Mouse (Mus musculus) kidney, embryonic 16.5 days (tissue): ENCODE results near the gene Ntm. TPM values are rescaled to one million over a fixed set of nuclear protein-coding genes. Genes with fewer than 3 reads are reported as not detected.

ENCODE experiments used
- ATAC-seq: fragments of 200-750 bp; cut with Nextera tagmentation; 2 replicates; pipeline ENCODE4 v1.8.0; 2017; ENCODE audit warnings: moderate TSS enrichment; ENCODE audit not compliant: low FRiP score, low TSS enrichment
- H3K27ac ChIP-seq: fragments of 300-500 bp; sonication (generic); 2 replicates; pipeline ENCODE4 v1.5.1; 2014; ENCODE audit warnings: low read length
- H3K27me3 ChIP-seq: fragments of 300-500 bp; sonication (generic); 2 replicates; pipeline ENCODE4 v1.6.1; 2014; ENCODE audit warnings: low read length, control low read depth, mixed read lengths; ENCODE audit not compliant: insufficient read depth
- H3K36me3 ChIP-seq: fragments of 300-500 bp; sonication (generic); 2 replicates; pipeline ENCODE4 v1.6.1; 2014; ENCODE audit warnings: low read length, control low read depth, mixed read lengths; ENCODE audit not compliant: insufficient read depth
- H3K4me1 ChIP-seq: fragments of 300-500 bp; sonication (generic); 2 replicates; pipeline ENCODE4 v1.6.1; 2014; ENCODE audit warnings: low read length, control low read depth, mixed read lengths; ENCODE audit not compliant: insufficient read depth
- H3K4me2 ChIP-seq: fragments of 300-500 bp; sonication (generic); replicated peaks from 2 replicates; pipeline ENCODE4 v1.6.1; 2014; ENCODE audit warnings: low read depth, low read length
- H3K4me3 ChIP-seq: fragments of 300-500 bp; sonication (generic); 2 replicates; pipeline ENCODE4 v1.5.1; 2014; ENCODE audit warnings: mild to moderate bottlenecking, low read length
- H3K9ac ChIP-seq: fragments of 300-500 bp; sonication (generic); replicated peaks from 2 replicates; pipeline ENCODE4 v1.6.1; 2014; ENCODE audit warnings: low read length
- H3K9me3 ChIP-seq: fragments of 300-500 bp; sonication (generic); 2 replicates; pipeline ENCODE4 v1.6.1; 2016; ENCODE audit warnings: low read length, control low read depth
- WGBS: fragments of 180-500 bp; shearing (Covaris S2); extraction: QIAGEN DNeasy Blood & Tissue Kit; methylation state at CpG from one replicate; pipeline ENCODE4 v1.1.7; 2014; 5-methylcytosine and 5-hydroxymethylcytosine counted together
- polyA plus RNA-seq: library from polyadenylated mRNA; unstranded; fragments of >200 nt; fragmentation: Nextera tagmentation; extraction: Ambion mirVana; gene quantifications from 2 replicates; pipeline ENCODE4 v1.2.1, GENCODE M21; 2015

Ntm gene
- polyA plus RNA-seq, 1 experiment from 2014 or later = 42.1 TPM

DNA sequence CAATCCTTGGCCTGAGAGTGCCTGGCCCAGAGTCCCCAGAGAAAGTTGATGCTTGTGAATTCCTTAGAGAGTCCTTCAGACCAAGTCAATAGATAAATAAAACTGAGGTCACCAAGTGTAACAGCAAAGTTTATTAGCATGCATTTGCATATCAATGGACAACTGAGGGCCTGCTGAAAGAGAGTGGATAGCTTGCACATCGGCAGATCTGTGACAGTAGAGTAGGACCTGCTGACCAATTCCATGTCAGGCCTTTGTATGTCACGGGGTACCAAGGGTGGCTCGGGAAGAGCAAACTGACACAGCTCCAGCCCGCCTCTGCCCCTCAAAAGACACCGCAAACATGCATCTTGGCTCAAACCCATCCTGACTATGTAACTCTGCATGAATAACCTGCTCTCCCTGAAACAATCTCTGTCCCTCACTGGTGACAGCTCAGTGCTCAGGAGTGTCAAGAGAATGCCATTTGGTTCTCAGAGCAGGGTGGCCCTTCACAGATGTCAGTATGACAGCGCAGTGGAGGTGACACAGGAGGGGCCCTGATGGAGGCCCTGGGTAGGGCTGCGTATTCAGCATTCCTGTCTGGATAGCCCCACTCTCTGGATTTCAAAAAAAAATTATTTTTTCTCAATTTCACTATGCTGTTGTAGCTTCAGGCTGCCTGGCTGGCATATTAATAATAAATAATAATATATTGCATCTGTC lies 305.0 kb downstream of the Ntm start:
- WGBS = 81% methylated on average over 7 of the region's 7 CpGs
- H3K9me3 ChIP-seq = no peaks in the 10 kb centered on the region
- H3K4me3 ChIP-seq = no peak overlapping the region
- ATAC-seq = no peak
- H3K27ac ChIP-seq = no peak overlapping the region
- no peaks in the 10 kb centered on the region; the same call in 1 of the 2 replicates for H3K27me3 ChIP-seq
- peaks cover 6% of the 10 kb centered on the region; the same call in 1 of the 2 replicates for H3K4me1 ChIP-seq
- H3K36me3 ChIP-seq = no peaks in the 10 kb centered on the region
- H3K9ac ChIP-seq = no peak overlapping the region
- H3K4me2 ChIP-seq = no peak overlapping the region

GRCm38 (mm10) chr9:29654885-29655284 lies 308.1 kb downstream of the Ntm start:
- Histone ChIP-seq H3K9ac (no peak overlapping the region), H3K9me3 (no peaks in the 10 kb centered on the region), H3K4me1 (peaks cover 6% of the 10 kb centered on the region; the same call in 1 of the 2 replicates), H3K36me3 (no peaks in the 10 kb centered on the region), H3K27ac (no peak overlapping the region), H3K4me2 (no peak overlapping the region), H3K27me3 (no peaks in the 10 kb centered on the region), H3K4me3 (no peak overlapping the region)
- no peak for ATAC-seq
- 12% methylated on average over 6 of the region's 6 CpGs for WGBS

- no peak for ATAC-seq
- Histone ChIP-seq H3K27ac (no peak overlapping the region), H3K9me3 (no peaks in the 10 kb centered on the region), H3K27me3 (no peaks in the 10 kb centered on the region), H3K4me2 (no peak overlapping the region), H3K4me1 (peaks cover 6% of the 10 kb centered on the region; the same call in 1 of the 2 replicates), H3K36me3 (no peaks in the 10 kb centered on the region), H3K4me3 (no peak overlapping the region), H3K9ac (no peak overlapping the region)
- WGBS = 64% methylated on average over 14 of the region's 14 CpGs
Observed at GRCm38 (mm10) chr9:29653678-29654235, 309.2 kb downstream of the Ntm start.

DNA sequence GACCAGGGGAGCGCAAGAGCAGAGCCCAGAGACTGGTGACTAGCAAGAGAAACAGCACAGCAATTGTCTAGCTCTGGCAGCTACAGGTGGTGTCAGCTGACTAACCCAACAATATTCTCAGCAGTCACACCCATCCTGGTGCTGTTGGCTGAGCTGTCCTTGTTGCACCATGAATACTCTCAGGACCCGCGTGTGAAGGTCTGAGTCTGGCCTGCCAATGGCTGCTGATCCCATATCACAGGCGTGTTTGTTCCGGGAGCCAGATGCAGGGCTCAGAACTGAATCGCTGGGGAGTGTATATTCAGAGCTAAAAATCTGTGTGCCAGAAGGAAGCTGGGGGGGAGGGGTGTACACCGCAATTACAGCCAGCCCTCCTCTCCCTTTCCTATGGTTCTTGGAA lies 310.1 kb downstream of the Ntm start:
- ATAC-seq = no peak
- Histone ChIP-seq H3K9ac (no peak overlapping the region), H3K27me3 (no peaks in the 10 kb centered on the region), H3K4me1 (peaks cover 6% of the 10 kb centered on the region; the same call in 1 of the 2 replicates), H3K27ac (no peak overlapping the region), H3K4me2 (no peak overlapping the region), H3K9me3 (no peaks in the 10 kb centered on the region), H3K4me3 (no peak overlapping the region), H3K36me3 (no peaks in the 10 kb centered on the region)
- WGBS = 83% methylated on average over 7 of the region's 7 CpGs

GRCm38 (mm10) chr9:29651856-29652255 lies 311.1 kb downstream of the Ntm start:
- Histone ChIP-seq H3K4me3 (no peak overlapping the region), H3K27ac (no peak overlapping the region), H3K36me3 (no peaks in the 10 kb centered on the region), H3K9me3 (no peaks in the 10 kb centered on the region), H3K27me3 (no peaks in the 10 kb centered on the region), H3K9ac (no peak overlapping the region), H3K4me1 (peaks cover 6% of the 10 kb centered on the region; the same call in 1 of the 2 replicates), H3K4me2 (no peak overlapping the region)
- no peak for ATAC-seq
- WGBS = 56% methylated on average over 5 of the region's 5 CpGs

DNA sequence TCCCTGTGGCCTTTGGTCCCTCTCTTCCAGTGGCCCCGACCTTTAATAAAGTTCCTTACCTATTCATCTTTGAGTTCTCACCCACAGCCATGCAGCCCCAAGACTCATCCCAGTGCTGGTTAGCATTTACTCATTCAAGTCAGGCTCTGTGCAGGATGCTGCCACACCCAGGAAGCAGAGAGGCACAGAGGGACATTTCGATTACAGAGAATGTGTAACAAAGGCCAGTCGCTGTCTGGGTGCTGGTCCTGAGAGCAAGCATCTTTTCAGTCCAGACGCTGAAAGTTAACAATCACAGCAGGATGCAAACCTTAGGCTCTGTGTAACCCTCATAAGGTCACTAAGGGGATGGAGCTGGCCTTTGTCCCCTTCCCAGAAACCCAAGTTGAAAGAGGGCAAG lies 311.7 kb downstream of the Ntm start:
- WGBS = 63% methylated on average over 4 of the region's 4 CpGs
- H3K4me1 ChIP-seq = peaks cover 6% of the 10 kb centered on the region; the same call in 1 of the 2 replicates
- no peak overlapping the region for H3K9ac ChIP-seq
- no peaks in the 10 kb centered on the region for H3K27me3 ChIP-seq
- no peak overlapping the region for H3K27ac ChIP-seq
- no peaks in the 10 kb centered on the region for H3K36me3 ChIP-seq
- no peaks in the 10 kb centered on the region for H3K9me3 ChIP-seq
- no peak overlapping the region for H3K4me2 ChIP-seq
- no peak for ATAC-seq
- no peak overlapping the region for H3K4me3 ChIP-seq

GRCm38 (mm10) chr9:29650679-29651078 lies 312.3 kb downstream of the Ntm start:
- Histone ChIP-seq H3K27me3 (no peaks in the 10 kb centered on the region), H3K4me3 (no peak overlapping the region), H3K9ac (no peak overlapping the region), H3K36me3 (no peaks in the 10 kb centered on the region), H3K4me1 (peaks cover 6% of the 10 kb centered on the region; the same call in 1 of the 2 replicates), H3K4me2 (no peak overlapping the region), H3K27ac (no peak overlapping the region), H3K9me3 (no peaks in the 10 kb centered on the region)
- no peak for ATAC-seq
- WGBS = 13% methylated on average over 4 of the region's 4 CpGs

GRCm38 (mm10) chr9:29650266-29650665 lies 312.7 kb downstream of the Ntm start:
- no peak for ATAC-seq
- WGBS = 72% methylated on average over 5 of the region's 5 CpGs

GRCm38 (mm10) chr9:29648256-29648655 lies 314.7 kb downstream of the Ntm start:
- no peak overlapping the region for H3K4me3 ChIP-seq
- 94% methylated on average over 5 of the region's 5 CpGs for WGBS
- H3K4me2 ChIP-seq = no peak overlapping the region
- no peak overlapping the region for H3K9ac ChIP-seq
- H3K27me3 ChIP-seq = no peaks in the 10 kb centered on the region
- no peak for ATAC-seq
- no peak overlapping the region for H3K27ac ChIP-seq
- no peaks in the 10 kb centered on the region for H3K36me3 ChIP-seq
- H3K4me1 ChIP-seq = no peaks in the 10 kb centered on the region
- no peaks in the 10 kb centered on the region for H3K9me3 ChIP-seq

More at GRCm38 (mm10) chr9:29650266-29650665, 312.7 kb downstream of the Ntm start:
- no peak overlapping the region for H3K4me2 ChIP-seq
- H3K27ac ChIP-seq = no peak overlapping the region
- no peak overlapping the region for H3K4me3 ChIP-seq
- no peak overlapping the region for H3K9ac ChIP-seq
- H3K36me3 ChIP-seq = no peaks in the 10 kb centered on the region
- H3K4me1 ChIP-seq = peaks cover 5% of the 10 kb centered on the region; the same call in 1 of the 2 replicates
- no peaks in the 10 kb centered on the region for H3K9me3 ChIP-seq
- H3K27me3 ChIP-seq = no peaks in the 10 kb centered on the region

DNA sequence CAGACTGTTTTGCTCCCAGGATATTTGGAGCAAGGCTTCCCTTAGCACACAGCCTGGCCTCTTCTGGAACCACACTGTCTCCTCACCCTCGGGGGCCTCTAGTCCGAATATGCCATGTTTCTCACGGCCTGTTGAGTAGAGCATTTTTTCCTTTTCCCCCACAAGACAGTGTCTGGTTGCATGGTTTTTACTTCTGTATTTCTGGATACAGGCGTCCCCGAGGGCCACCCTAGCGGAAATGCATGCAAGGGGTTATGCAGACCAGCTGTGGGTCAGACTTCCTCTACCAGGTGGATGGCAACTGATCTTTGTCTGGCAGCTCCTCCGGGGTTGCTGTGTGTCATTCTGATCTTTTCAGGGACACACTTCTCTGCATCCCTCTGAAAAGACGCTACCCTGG lies 315.2 kb downstream of the Ntm start:
- 73% methylated on average over 8 of the region's 8 CpGs for WGBS
- no peak for ATAC-seq

More for the DNA sequence above, 315.2 kb downstream of the Ntm start:
- Histone ChIP-seq H3K27me3 (no peaks in the 10 kb centered on the region), H3K4me1 (no peaks in the 10 kb centered on the region), H3K9ac (no peak overlapping the region), H3K36me3 (no peaks in the 10 kb centered on the region), H3K4me2 (no peak overlapping the region), H3K4me3 (no peak overlapping the region), H3K27ac (no peak overlapping the region), H3K9me3 (no peaks in the 10 kb centered on the region)
